Mouse (Mus musculus) limb, embryonic 14.5 days (tissue): ENCODE results near the gene Rxylt1. TPM values are rescaled to one million over a fixed set of nuclear protein-coding genes. Genes with fewer than 3 reads are reported as not detected.

Experiments used
- ATAC-seq: fragments of 200-750 bp; cut with Nextera tagmentation; 2 replicates; pipeline ENCODE4 v1.8.0; 2017; ENCODE audit warnings: low read depth, moderate number of reproducible peaks, moderate TSS enrichment; ENCODE audit not compliant: low FRiP score
- DNase-seq: peaks from one replicate; pipeline ENCODE4 v3.0.0-alpha.2; 2015; ENCODE audit warnings: low spot score
- H3K27ac ChIP-seq: fragments of 300-500 bp; sonication (generic); replicated peaks from 2 replicates; pipeline ENCODE4 v1.5.1; 2014; ENCODE audit warnings: low read depth, mild to moderate bottlenecking, low read length, moderate library complexity, mixed read lengths
- H3K27me3 ChIP-seq: fragments of 300-500 bp; sonication (generic); 2 replicates; pipeline ENCODE4 v1.6.1; 2014; ENCODE audit warnings: low read length, mixed read lengths; ENCODE audit not compliant: control insufficient read depth, insufficient read depth
- H3K36me3 ChIP-seq: fragments of 300-500 bp; sonication (generic); 2 replicates; pipeline ENCODE4 v1.6.1; 2014; ENCODE audit warnings: mild to moderate bottlenecking, low read length, moderate library complexity, mixed read lengths; ENCODE audit not compliant: control insufficient read depth, insufficient read depth
- H3K4me1 ChIP-seq: fragments of 300-500 bp; sonication (generic); 2 replicates; pipeline ENCODE4 v1.6.1; 2014; ENCODE audit warnings: antibody characterized with exemption, low read length, mixed read lengths; ENCODE audit not compliant: control insufficient read depth, insufficient read depth
- H3K4me2 ChIP-seq: fragments of 300-500 bp; sonication (generic); replicated peaks from 2 replicates; pipeline ENCODE4 v1.6.1; 2014; ENCODE audit warnings: low read depth, mild to moderate bottlenecking, low read length, moderate library complexity; ENCODE audit not compliant: severe bottlenecking
- H3K4me3 ChIP-seq: fragments of 300-500 bp; sonication (generic); replicated peaks from 2 replicates; pipeline ENCODE4 v1.5.1; 2014; ENCODE audit warnings: low read length
- H3K9ac ChIP-seq: fragments of 300-500 bp; sonication (generic); 2 replicates; pipeline ENCODE4 v1.6.1; 2014; ENCODE audit warnings: mild to moderate bottlenecking, low read depth, low read length, moderate library complexity; ENCODE audit not compliant: severe bottlenecking
- H3K9me3 ChIP-seq: fragments of 300-500 bp; sonication (generic); 2 replicates; pipeline ENCODE4 v1.6.1; 2016; ENCODE audit warnings: low read length; ENCODE audit not compliant: control insufficient read depth
- POLR2A ChIP-seq: fragments of 200-500 bp; IDR thresholded peaks from 2 replicates; pipeline ENCODE4 v1.8.0; 2012; ENCODE audit warnings: inconsistent platforms, mild to moderate bottlenecking, moderate library complexity, borderline replicate concordance; ENCODE audit not compliant: insufficient read depth, insufficient read length; ENCODE audit errors: extremely low read depth
- WGBS: fragments of 180-500 bp; shearing (Covaris S2); extraction: QIAGEN DNeasy Blood & Tissue Kit; methylation state at CpG from one replicate; pipeline ENCODE4 v1.1.7; 2014; 5-methylcytosine and 5-hydroxymethylcytosine counted together
- polyA plus RNA-seq, 2 experiments: library from polyadenylated mRNA; depleted of rRNA in 1 of 2; stranded (reverse) in 1 of 2; unstranded in 1 of 2; fragments of >200 nt; fragmentation: Nextera tagmentation in 1 of 2; extraction: Ambion mirVana in 1 of 2; gene quantifications; 2 replicates each; pipeline versions ENCODE4 v1.2.1 to v1.2.3; 2012 to 2014

The Rxylt1 gene
- polyA plus RNA-seq, 2 experiments: 25.5 to 64.1 TPM

- 30% methylated on average over 7 of the region's 7 CpGs for WGBS
- Histone ChIP-seq H3K4me1 (peaks cover 8% of the 10 kb centered on the region; the same call in 1 of the 2 replicates), H3K9ac (no peak overlapping the region), H3K4me2 (0 out of 2 replicates have a peak overlapping the region, but pooled peaks have one; percentile 16), H3K36me3 (no peaks in the 10 kb centered on the region), H3K27me3 (no peaks in the 10 kb centered on the region), H3K9me3 (no peaks in the 10 kb centered on the region), H3K4me3 (no peak overlapping the region), H3K27ac (no peak overlapping the region)
- no peak for DNase-seq
- ATAC-seq: no peak
- no peak for TF ChIP-seq POLR2A
These were observed 67.4 kb downstream of the Rxylt1 start for GRCm38 (mm10) chr10:122029738-122030137.

Other genes starting within 250 kb of the Rxylt1 start
- gene Srgap1, start 50.1 kb downstream of the Rxylt1 start, polyA plus RNA-seq (2012; rRNA removed): 18.2 and 21.4 TPM in 2 replicates
- 9.6 and 13.3 TPM in 2 replicates for gene Srgap1, start 50.1 kb downstream of the Rxylt1 start, polyA plus RNA-seq (2014; fragmentation: Nextera tagmentation; extraction: Ambion mirVana)